Mouse (Mus musculus) lung, postnatal 36 days (tissue): ENCODE measurements around the gene Ccdc184.

Source experiments
- DNase-seq: peaks from one replicate; pipeline ENCODE4 v3.0.0; 2022; ENCODE audit warnings: mixed read lengths

The Ccdc184 gene

DNA sequence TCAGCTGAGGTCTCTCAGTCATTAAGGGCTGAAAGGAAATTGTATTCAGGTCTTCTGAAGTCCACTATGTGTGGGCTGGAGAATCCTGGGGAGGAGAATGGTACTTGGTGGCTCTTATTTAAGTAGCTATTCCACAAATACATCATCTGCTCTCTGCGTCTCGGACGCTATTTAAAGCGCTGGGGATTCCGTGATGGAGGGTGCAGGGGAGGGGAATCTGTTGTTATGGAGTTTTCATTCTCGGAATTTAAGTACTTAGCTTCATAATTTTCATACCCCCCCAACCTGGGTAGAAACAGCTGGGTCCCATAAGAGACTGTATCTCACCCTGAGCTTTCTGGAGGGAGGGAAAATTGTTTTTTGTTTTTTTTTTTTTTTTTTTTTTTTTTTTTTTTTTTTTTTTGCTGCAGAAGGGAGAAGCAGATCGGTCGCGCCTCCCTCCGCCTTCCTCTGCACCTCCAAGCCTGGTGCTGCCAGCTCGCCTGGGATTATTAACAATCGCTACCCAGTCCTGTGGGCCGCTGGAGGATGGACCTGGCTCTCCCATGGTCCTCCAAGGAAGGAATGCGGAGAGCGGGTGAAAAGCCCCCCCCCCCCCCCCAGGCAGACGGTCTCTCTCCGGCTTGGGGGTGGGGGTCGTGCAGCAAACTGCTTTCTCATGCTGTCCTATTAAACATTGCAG, at the start of gene Ccdc184:
Gene Ccdc184, plus strand, starts transcription at position 196 of the 682 bp plus-strand sequence.
- no peak for DNase-seq

- no peak for DNase-seq
These were observed 47.6 kb upstream of the Ccdc184 start for GRCm38 (mm10) chr15:98119363-98119762.

DNA sequence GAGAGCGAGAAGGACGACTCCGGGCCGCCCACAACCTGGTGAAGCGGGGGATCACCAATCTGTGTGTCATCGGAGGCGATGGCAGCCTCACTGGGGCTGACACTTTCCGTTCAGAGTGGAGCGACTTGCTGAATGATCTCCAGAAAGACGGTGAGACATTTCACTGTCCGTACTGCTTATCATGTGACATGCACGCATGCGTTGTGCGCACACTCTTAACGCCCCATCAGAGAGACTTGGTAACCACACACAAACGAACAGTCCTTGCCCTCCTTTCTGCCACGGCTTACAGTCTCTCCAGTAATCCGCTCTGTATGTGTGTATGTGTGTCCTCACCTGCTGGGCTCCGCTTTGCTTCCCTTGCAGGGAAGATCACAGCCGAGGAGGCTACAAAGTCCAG, 46.1 kb upstream of the Ccdc184 start:
- DNase-seq = no peak

GRCm38 (mm10) chr15:98131001-98131400, 36.0 kb upstream of the Ccdc184 start:
- DNase-seq = no peak

GRCm38 (mm10) chr15:98131451-98131850, 35.5 kb upstream of the Ccdc184 start:
- no peak for DNase-seq

DNA sequence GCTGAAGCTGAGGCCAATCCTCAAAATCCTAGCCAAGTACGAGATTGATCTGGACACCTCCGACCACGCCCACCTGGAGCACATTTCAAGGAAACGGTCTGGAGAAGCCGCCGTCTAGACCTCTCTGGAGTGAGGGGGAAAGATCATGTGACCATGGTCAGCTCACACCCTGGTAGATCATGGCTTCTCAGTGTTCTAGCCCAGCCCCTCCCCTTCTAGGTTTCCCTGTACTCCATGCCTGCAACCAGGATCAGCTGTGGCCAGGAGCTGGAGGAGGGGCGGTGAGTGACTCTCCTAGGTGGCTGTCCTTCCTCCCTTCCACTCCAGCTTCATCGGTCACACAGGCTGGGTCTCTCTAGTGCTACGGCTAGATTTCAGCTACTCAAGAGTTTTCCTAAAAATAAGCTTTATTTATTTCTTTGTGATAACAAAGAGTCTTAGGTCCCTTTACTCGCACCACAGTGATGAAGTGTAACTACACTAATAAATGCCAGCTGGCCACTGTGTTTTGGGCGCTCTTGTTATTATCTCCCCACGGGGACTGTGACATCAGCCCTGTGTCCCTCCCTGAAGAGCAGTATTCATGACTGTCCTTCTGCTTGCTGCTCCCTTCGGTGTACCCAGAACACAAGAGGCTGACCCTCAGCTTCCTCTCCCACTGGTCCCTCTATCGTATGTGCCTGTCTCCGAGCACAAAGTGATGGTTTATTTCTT, 34.9 kb upstream of the Ccdc184 start:
- peak; percentile 35 for DNase-seq

GRCm38 (mm10) chr15:98133471-98133870, 33.5 kb upstream of the Ccdc184 start:
- DNase-seq = no peak

- DNase-seq = no peak
These were observed 32.9 kb upstream of the Ccdc184 start for GRCm38 (mm10) chr15:98134034-98134433.

DNA sequence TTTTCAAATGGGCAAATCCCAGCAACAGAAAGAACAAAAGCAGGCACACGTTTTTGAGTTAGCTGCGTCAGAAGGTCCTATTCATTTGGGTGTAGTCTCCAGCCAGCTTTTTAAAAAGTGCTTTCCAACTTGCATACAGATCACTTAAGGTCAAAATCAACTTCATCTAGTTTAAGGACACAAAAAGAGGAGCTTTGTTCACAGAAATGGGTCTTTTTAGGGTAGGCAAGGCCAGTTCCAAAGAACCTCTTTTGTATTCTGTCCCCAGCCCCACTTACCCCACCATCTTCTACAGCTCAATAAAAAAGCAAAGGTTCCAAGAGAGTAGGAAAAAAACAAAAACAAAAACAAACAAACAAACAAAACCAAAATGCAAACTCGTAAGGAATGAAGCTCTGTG, 32.3 kb upstream of the Ccdc184 start:
- no peak for DNase-seq

GRCm38 (mm10) chr15:98135671-98136070, 31.3 kb upstream of the Ccdc184 start:
- DNase-seq = no peak

GRCm38 (mm10) chr15:98136871-98137270, 30.1 kb upstream of the Ccdc184 start:
- DNase-seq = no peak

GRCm38 (mm10) chr15:98139763-98140162, 27.2 kb upstream of the Ccdc184 start:
- DNase-seq = no peak

DNA sequence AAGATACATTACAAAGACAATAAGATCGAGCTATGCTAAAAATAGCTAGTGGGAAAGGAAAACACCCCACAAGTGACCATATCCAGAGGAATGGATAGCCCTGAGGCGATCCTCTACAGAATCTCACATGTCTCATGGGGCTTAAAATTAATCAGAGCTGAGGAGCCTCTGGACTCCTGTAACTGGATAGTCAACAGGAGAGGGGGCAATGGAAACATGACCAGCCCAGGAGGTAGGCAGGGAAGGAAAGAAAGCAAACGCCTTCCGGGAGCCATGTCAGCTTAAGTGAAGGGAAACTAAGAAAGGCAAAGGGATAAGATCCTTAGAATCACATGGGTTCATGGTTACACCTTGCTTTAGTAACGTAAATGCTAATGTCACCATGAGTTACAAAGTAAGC, 26.1 kb upstream of the Ccdc184 start:
- no peak for DNase-seq

- DNase-seq = no peak
These were observed 24.4 kb upstream of the Ccdc184 start for GRCm38 (mm10) chr15:98142515-98142914.

GRCm38 (mm10) chr15:98144861-98145507, 22.0 kb upstream of the Ccdc184 start:
- no peak for DNase-seq

DNA sequence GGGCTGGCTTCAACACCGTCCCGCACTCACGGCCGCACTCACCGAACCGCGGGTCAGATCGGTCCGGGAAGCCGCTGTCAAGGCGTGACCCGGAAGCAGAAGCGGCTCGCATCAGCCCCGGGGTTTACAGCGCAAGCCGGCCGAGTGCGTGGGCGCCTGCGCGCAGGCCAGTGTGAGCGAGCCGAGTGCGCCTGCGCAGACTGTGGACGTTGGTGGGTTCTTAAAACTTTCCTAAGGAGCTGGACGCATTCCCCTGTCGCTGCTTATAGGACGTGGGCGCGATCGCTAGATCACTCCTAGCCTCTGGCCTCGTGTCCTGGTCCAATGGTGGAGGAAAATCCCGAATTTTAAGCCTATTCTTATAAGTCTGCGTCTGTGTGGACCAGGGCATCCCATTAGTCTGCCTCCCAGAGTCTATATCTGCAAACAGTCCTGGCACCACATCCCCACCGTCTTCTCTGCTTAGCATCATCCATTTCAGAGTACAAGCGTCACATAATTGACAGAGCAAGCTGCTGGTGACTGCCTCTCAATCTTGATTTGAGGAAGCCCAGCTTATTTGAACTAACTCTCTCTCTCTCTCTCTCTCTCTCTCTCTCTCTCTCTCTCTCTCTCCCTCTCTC, 21.3 kb upstream of the Ccdc184 start:
- DNase-seq = peak; percentile 96

- no peak for DNase-seq
These were observed 18.6 kb upstream of the Ccdc184 start for GRCm38 (mm10) chr15:98148356-98148755.

DNA sequence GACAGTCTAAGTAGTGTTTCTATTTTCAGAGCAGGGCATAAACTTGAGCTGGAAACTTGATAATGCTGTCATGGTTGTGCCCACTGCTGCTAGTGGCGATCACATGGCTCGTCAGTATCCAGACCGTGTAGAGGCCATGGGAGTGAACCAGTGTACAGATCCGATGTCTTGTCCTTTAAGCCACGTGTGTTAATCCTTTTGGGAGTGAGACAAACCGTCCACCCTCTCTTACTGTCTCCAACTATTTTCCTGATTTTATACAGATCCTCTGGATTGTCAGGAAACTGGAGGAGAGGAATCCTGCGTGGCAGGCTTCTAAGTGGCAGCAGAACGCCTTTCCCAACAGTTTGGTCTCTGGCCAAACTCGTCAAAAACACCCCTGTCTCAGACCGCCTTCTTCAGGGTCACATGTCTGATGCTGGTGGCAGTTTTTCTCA, 17.8 kb upstream of the Ccdc184 start:
- DNase-seq = peak; percentile 17

GRCm38 (mm10) chr15:98152916-98153315, 14.0 kb upstream of the Ccdc184 start:
- DNase-seq = peak; percentile 26

DNA sequence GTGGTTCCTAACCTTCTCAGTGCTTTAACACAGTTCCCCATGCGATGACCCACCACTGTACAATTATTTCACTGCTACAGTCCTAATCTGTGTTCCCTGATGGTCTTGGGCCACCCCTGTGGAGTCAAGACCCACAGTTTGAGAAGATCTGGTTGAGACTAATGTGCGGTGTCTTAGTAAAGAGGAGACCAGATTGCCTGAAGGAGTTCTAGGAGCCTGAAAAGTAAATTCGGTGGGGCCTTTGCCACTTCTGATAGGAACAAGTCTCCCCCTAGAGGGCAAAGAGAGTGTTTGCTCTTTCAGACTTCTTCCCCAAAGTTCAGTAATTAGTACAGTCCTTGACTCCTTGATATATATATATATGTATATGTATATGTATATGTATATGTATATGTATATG, 13.3 kb upstream of the Ccdc184 start:
- peak; percentile 54 for DNase-seq

GRCm38 (mm10) chr15:98154146-98154545, 12.8 kb upstream of the Ccdc184 start:
- DNase-seq = no peak

DNA sequence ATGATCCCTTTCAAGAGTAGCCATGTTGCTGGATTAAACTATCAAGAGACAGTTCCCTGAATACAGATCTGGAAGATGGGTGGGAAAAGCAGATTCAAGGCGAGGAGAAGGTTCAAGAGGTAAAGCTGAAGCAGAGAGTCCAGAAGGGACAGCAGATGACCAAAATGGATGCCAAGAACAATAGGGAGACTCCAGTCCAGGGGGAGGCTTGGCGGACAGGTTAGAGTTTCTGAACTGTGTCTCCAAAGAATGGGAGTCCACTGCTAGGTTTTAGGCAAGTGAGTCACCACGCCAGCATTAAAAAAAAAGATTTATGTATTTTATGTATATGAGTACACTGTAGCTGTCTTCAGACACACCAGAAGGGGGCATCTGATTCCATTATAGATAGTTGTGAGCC, 12.3 kb upstream of the Ccdc184 start:
- no peak for DNase-seq

DNA sequence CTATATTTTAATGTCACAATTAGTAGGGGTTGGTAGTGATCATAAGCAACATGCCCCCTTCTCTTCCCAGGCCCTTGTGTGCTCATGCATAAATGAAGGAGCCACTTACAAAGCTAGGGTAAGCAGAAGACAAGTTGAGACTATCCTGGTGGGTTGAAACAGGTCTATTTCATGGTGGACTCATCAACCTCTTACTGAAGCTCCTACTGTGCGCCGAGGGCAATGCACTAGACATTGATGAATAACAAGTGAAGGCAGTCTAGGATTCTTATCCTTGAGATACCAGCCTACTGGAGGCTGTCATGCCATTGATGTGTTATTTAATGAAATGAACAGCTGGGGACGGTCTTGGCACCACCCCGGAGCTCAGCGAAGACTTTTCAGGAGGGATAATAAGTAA, 11.7 kb upstream of the Ccdc184 start:
- no peak for DNase-seq

DNA sequence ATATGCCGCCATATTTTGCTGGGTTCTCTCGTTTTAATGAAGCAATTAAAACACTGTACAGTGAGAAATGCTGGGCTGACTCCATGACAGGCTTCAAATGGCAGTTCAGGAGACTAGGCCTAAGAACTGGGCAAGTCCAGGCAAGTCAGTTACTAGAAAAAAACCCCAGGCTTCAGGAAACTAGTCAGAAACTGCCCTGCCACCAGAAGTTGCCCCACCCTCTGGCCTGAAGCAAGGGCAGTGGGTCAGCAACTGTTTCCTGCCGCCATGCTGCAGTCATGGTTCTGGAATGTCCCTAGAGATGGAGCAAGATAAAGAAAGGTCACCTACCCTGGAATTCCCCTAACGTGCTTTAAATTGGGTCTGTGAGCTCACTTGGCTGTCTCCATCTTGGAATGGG, 11.0 kb upstream of the Ccdc184 start:
- no peak for DNase-seq
